Mouse (Mus musculus) brain, embryonic 14.5 days (tissue): ENCODE results near the gene Astn2.

ENCODE experiments used
- CTCF ChIP-seq: fragments of 200-500 bp; IDR thresholded peaks from 2 replicates; pipeline ENCODE4 v1.5.1; 2012; ENCODE audit warnings: inconsistent platforms, mild to moderate bottlenecking, moderate library complexity, borderline replicate concordance; ENCODE audit not compliant: insufficient read depth, insufficient read length; ENCODE audit errors: extremely low read depth
- POLR2A ChIP-seq: fragments of 200-500 bp; IDR thresholded peaks from 2 replicates; pipeline ENCODE4 v1.6.1; 2012; ENCODE audit warnings: mild to moderate bottlenecking, inconsistent platforms, borderline replicate concordance; ENCODE audit not compliant: poor library complexity, insufficient read depth, insufficient read length, severe bottlenecking; ENCODE audit errors: extremely low read depth

DNA sequence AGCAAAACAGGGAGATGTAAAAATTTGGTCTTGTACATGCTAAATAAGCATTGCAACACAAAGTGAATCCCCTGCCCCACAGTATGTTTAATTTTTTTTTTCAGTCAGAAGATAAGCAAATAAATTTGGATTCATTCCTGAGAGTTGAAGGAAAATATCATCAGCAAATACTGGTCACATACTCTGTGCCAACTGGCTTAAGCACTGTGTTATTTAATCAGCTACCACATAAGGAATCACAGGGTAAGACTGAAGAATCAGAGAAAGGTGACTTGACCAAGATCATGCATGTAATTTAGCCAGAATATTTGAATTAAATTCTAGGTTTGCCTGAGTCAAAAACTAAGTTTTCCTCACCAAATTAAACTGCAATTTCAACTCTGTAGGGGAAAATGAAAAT lies 693.8 kb downstream of the Astn2 start:
- TF ChIP-seq CTCF (no peak), POLR2A (no peak)
